Mouse (Mus musculus) neutrophil, adult 83 days (primary cell): ENCODE measurements around the gene Hmox2. TPM values are rescaled to one million over a fixed set of nuclear protein-coding genes. Genes with fewer than 3 reads are reported as not detected.

ENCODE experiments used
- total RNA-seq, 2 experiments: library from RNA; stranded (reverse); gene quantifications; one replicate each; pipeline ENCODE4 v1.2.4; 2023

The Hmox2 gene
- 10 to 100 TPM; 49.4 to 52.9 TPM for total RNA-seq

GRCm38 (mm10) chr16:4725780-4726527 is at the start of gene Hmox2:
Gene Hmox2 (plus strand): TSS chr16:4726361.

GRCm38 (mm10) chr16:4679121-4680018 is 46.8 kb upstream of the Hmox2 start, which contains the start of gene Coro7:
Gene Coro7 (minus strand): TSS chr16:4679777.

DNA sequence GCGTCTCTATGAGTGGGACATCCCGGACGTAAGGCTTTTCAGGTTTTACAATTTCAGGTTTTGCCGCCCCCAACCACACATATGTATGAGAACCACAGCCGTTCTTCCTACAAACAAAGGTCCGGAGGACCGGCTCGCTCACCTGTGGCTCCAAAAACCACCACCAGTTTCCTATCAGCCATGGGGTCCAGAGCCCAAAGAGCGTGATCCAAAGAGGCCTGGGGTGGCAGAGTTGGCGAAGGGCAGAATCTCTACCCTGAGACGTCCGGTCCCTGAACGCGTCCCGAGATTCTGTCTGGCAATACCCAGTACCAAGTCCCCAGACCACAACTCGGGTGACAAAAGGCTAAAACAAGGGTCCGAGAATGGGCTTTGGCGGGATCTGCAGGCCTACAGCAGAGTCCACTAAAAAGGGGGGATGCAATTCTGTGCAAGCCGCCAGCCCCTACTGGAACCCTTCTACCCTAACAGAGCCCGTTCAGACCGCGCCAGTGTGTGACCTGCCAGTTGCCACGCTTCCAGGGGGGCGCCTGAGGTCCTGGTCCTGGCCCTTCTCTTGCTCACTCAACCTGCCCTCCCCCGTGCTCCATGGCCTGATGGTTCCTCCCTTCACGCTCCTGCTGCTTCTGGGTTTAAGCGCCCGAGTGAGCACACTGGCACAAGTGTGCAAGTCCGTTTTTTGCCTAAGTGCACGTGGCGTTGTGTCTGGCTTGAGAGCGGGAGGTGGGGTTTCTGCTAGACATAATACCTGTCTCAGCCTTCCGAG is 7.2 kb upstream of the Hmox2 start, which contains the start of gene Nmral1:
Nmral1 (minus strand) TSS at position 604 of the 766 bp plus-strand sequence.

GRCm38 (mm10) chr16:4789810-4790559 is 63.8 kb downstream of the Hmox2 start, which contains the start of gene Cdip1:
Gene Cdip1 (minus strand): TSS chr16:4790292.

Other genes starting within 250 kb of the Hmox2 start
- gene Srl, start 184.5 kb upstream of the Hmox2 start, total RNA-seq, result 1 to 10 TPM; 1.2 to 3.2 TPM
- 10 to 100 TPM in 1 of 2 experiments, 1 to 10 TPM in 1; 8.1 to 10.4 TPM for gene Tfap4, start 166.5 kb upstream of the Hmox2 start, total RNA-seq
- under 1 TPM; 0.62 to 0.79 TPM for gene Glis2, start 131.6 kb upstream of the Hmox2 start, total RNA-seq
- gene Pam16, start 101.4 kb upstream of the Hmox2 start, total RNA-seq, result 10 to 100 TPM; 38.5 to 42.4 TPM
- gene Vasn, start 86.4 kb upstream of the Hmox2 start, total RNA-seq, result under 1 TPM; 0.42 TPM
- gene Dnaja3, start 86.4 kb upstream of the Hmox2 start, total RNA-seq, result 10 to 100 TPM; 12.2 to 14.4 TPM
- 100 to 1,000 TPM; 211 to 233 TPM for gene Coro7, start 46.6 kb upstream of the Hmox2 start, total RNA-seq
- 10 to 100 TPM; 20.7 to 28.1 TPM for gene Nmral1, start 7.0 kb upstream of the Hmox2 start, total RNA-seq
- 10 to 100 TPM; 12.9 to 14.2 TPM for gene Cdip1, start 63.9 kb downstream of the Hmox2 start, total RNA-seq
- gene 4930562C15Rik, start 109.1 kb downstream of the Hmox2 start, total RNA-seq, result not detected
- gene Ubald1, start 154.0 kb downstream of the Hmox2 start, total RNA-seq, result 10 to 100 TPM; 47.8 to 49.8 TPM
- 10 to 100 TPM; 55.9 to 58.3 TPM for gene Mgrn1, start 159.9 kb downstream of the Hmox2 start, total RNA-seq
- gene Nudt16l1, start 212.4 kb downstream of the Hmox2 start, total RNA-seq, result 10 to 100 TPM; 27.4 to 28.9 TPM
- gene Anks3, start 237.8 kb downstream of the Hmox2 start, total RNA-seq, result 10 to 100 TPM; 37.1 to 42.3 TPM